Mouse (Mus musculus) C3H10T1/2 (cell line): ENCODE results near the gene Glud1. TPM values are rescaled to one million over a fixed set of nuclear protein-coding genes. Genes with fewer than 3 reads are reported as not detected.

ENCODE experiments used
- polyA plus RNA-seq, 2 experiments: library from polyadenylated mRNA; unstranded; fragments of >200 nt; fragmentation: generic; extraction: Trizol; gene quantifications; one replicate each; pipeline ENCODE4 v1.2.1; 2012; ENCODE audit warnings: missing spikeins in 2 of 2

The Glud1 gene
- polyA plus RNA-seq: 100 to 1,000 TPM in 1 of 2 experiments, 10 to 100 TPM in 1; 17.1 to 160 TPM

GRCm38 (mm10) chr14:34310234-34310965 is at the start of gene Glud1, which contains the start of gene Shld2:
Gene Glud1 (plus strand): TSS chr14:34310727.
Gene Shld2 (minus strand): TSS chr14:34310493.

GRCm38 (mm10) chr14:34355301-34355700 is 44.8 kb downstream of the Glud1 start, which contains the start of gene Fam25c:
Gene Fam25c (minus strand): TSS chr14:34355433.

GRCm38 (mm10) chr14:34374577-34374976 is 64.0 kb downstream of the Glud1 start, which contains the start of gene Sncg:
Gene Sncg (minus strand): TSS chr14:34374789.

GRCm38 (mm10) chr14:34375415-34375904 is 64.9 kb downstream of the Glud1 start, which contains the start of gene Mmrn2:
Gene Mmrn2 (plus strand): TSS chr14:34375465.

Other genes with a start within 250 kb of the Glud1 start
- 10 to 100 TPM; 25.9 to 37.9 TPM for gene Anxa8, start 224.7 kb upstream of the Glud1 start, polyA plus RNA-seq
- under 1 TPM in 1 of 2 experiments, not detected in 1; 0.22 TPM for gene A630023A22Rik, start 208.0 kb upstream of the Glud1 start, polyA plus RNA-seq
- gene Npy4r, start 158.2 kb upstream of the Glud1 start, polyA plus RNA-seq: under 1 TPM; 0.05 to 0.40 TPM
- gene Gprin2, start 109.1 kb upstream of the Glud1 start, polyA plus RNA-seq: under 1 TPM; under 0.01 to 0.01 TPM
- gene Syt15, start 91.1 kb upstream of the Glud1 start, polyA plus RNA-seq: under 1 TPM in 1 of 2 experiments, not detected in 1; 0.05 TPM
- 1 to 10 TPM in 1 of 2 experiments, under 1 TPM in 1; 0.15 to 2.4 TPM for gene Shld2, start 234 bp upstream of the Glud1 start, polyA plus RNA-seq
- gene Fam25c, start 44.7 kb downstream of the Glud1 start, polyA plus RNA-seq: 1 to 10 TPM in 1 of 2 experiments, not detected in 1; 1.2 TPM
- gene Sncg, start 64.1 kb downstream of the Glud1 start, polyA plus RNA-seq: 10 to 100 TPM in 1 of 2 experiments, 1 to 10 TPM in 1; 1.6 to 16.1 TPM
- gene Mmrn2, start 64.7 kb downstream of the Glud1 start, polyA plus RNA-seq: under 1 TPM; 0.05 to 0.81 TPM
- 1 to 10 TPM in 1 of 2 experiments, under 1 TPM in 1; 0.44 to 6.5 TPM for gene Bmpr1a, start 192.6 kb downstream of the Glud1 start, polyA plus RNA-seq
- not detected for gene 9230112D13Rik, start 212.1 kb downstream of the Glud1 start, polyA plus RNA-seq